Mouse (Mus musculus): ENCODE data around the gene Gpr176.

DNA sequence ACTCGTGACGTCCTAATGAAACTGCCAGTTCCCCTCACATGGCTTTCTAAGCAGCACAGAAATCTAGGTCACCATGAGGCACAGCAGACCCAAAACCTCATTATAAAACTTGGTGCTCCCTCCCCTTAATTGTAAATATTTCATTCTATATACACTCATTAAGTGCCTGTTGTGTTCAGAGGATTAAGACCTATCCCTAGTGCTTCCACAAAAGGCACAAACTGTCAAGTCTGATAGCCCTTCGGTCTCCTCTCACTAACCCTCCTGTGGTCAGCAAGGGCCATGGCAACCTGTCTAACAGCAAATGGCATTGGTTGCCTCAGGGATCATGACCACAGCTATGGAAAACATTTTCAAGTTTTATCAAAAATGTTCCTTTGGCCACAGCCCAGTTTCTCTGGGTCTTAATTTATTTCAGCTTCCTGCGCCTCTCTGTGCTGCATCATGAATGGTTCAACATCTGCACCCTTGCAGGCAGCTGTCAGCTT, 19.3 kb downstream of the Gpr176 start:
- no peak for TF ChIP-seq POLR2A (IDR thresholded peaks at IDR 0.05; ENCODE audit: borderline replicate concordance, low read depth, low read length)
- no peak for TF ChIP-seq CTCF (IDR thresholded peaks at IDR 0.05; ENCODE audit: low read depth, low read length)
